In genomic region chr13:82432411-82432810, GRCm38 (mm10) we compare ENCODE assay signal across 31 mouse cellular contexts.
DNase-seq lines count a peak whose midpoint lies in the region; ATAC-seq and TF ChIP-seq lines count a peak whose summit lies in the region.
"Had no signal": no experiment of that assay in that cellular context is flagged by ENCODE, and none has a peak within 500 bp of the region (broad histone marks: within the 10 kb centered on the region; RNA-seq: fewer than 3 reads in every experiment).

No protein-coding gene starts in this region.

- 50% methylated on average over 2 of the region's 2 CpGs for WGBS in limb, embryonic 14.5 days
- 85% methylated on average over 2 of the region's 2 CpGs for WGBS in limb, embryonic 10.5 days
- WGBS in midbrain, embryonic 11.5 days = 71% methylated on average over 2 of the region's 2 CpGs
- WGBS in kidney, embryonic 16.5 days = 69% methylated on average over 2 of the region's 2 CpGs

- ATAC-seq in limb, embryonic 14.5 days (ENCODE audit: low FRiP score, low read depth) = no peak
- ATAC-seq in midbrain, embryonic 11.5 days (ENCODE audit: low FRiP score) = no peak
- ATAC-seq in kidney, embryonic 16.5 days (ENCODE audit: low FRiP score, low TSS enrichment) = no peak
- ATAC-seq: activated CD4-positive, CD25-positive, alpha-beta regulatory T cell, adult 4 months; CD4-positive, CD25-positive, alpha-beta regulatory T cell, adult 4 months; forebrain, embryonic 15.5 days; hindbrain, postnatal 0 days; inflammation-experienced regulatory T-cells, adult 6 months had no signal

- no peak overlapping the region for H3K4me2 ChIP-seq in limb, embryonic 14.5 days (replicated peaks; ENCODE audit: low read depth, low read length, severe bottlenecking)
- no peak overlapping the region for H3K4me2 ChIP-seq in midbrain, embryonic 11.5 days
- H3K4me2 ChIP-seq in kidney, embryonic 16.5 days (replicated peaks; ENCODE audit: low read depth, low read length) = no peak overlapping the region
- H3K4me2 ChIP-seq: embryonic facial prominence, embryonic 12.5 days; forebrain, embryonic 12.5 days; forebrain, embryonic 15.5 days; heart, embryonic 13.5 days; hindbrain, embryonic 14.5 days had no signal

- no peak overlapping the region for H3K27ac ChIP-seq in limb, embryonic 14.5 days (replicated peaks; ENCODE audit: low read depth, low read length)
- no peak overlapping the region for H3K27ac ChIP-seq in limb, embryonic 10.5 days
- H3K27ac ChIP-seq in midbrain, embryonic 11.5 days (ENCODE audit: low read depth, low read length) = no peak overlapping the region
- no peak overlapping the region for H3K27ac ChIP-seq in kidney, embryonic 16.5 days (ENCODE audit: low read length)
- H3K27ac ChIP-seq: embryonic facial prominence, embryonic 12.5 days; forebrain, embryonic 12.5 days; forebrain, embryonic 15.5 days; heart, adult 2 months; heart, embryonic 10.5 days; heart, embryonic 13.5 days; hindbrain, embryonic 14.5 days; hindbrain, postnatal 0 days had no signal

- no peak overlapping the region for H3K9ac ChIP-seq in limb, embryonic 14.5 days (ENCODE audit: low read depth, low read length, severe bottlenecking)
- no peak overlapping the region for H3K9ac ChIP-seq in midbrain, embryonic 11.5 days (ENCODE audit: low read length)
- H3K9ac ChIP-seq in kidney, embryonic 16.5 days (replicated peaks; ENCODE audit: low read length) = no peak overlapping the region
- H3K9ac ChIP-seq: embryonic facial prominence, embryonic 12.5 days; forebrain, embryonic 12.5 days; forebrain, embryonic 15.5 days; heart, embryonic 13.5 days; hindbrain, embryonic 14.5 days had no signal

- TF ChIP-seq POLR2A in limb, embryonic 14.5 days (IDR thresholded peaks at IDR 0.05; ENCODE audit: borderline replicate concordance, extremely low read depth, insufficient read depth, insufficient read length) = no peak

- no peaks in the 10 kb centered on the region for H3K9me3 ChIP-seq in limb, embryonic 14.5 days (ENCODE audit: control insufficient read depth, low read length)
- H3K9me3 ChIP-seq in limb, embryonic 10.5 days (replicated peaks) = no peaks in the 10 kb centered on the region
- H3K9me3 ChIP-seq in midbrain, embryonic 11.5 days (ENCODE audit: control insufficient read depth, low read length) = no peaks in the 10 kb centered on the region
- no peaks in the 10 kb centered on the region for H3K9me3 ChIP-seq in kidney, embryonic 16.5 days (ENCODE audit: low read length)
- H3K9me3 ChIP-seq: embryonic facial prominence, embryonic 12.5 days; forebrain, embryonic 12.5 days; forebrain, embryonic 15.5 days; heart, embryonic 10.5 days; heart, embryonic 13.5 days had no signal

- no peaks in the 10 kb centered on the region for H3K36me3 ChIP-seq in limb, embryonic 14.5 days (ENCODE audit: control insufficient read depth, insufficient read depth, low read length)
- no peaks in the 10 kb centered on the region for H3K36me3 ChIP-seq in limb, embryonic 10.5 days
- H3K36me3 ChIP-seq in midbrain, embryonic 11.5 days (ENCODE audit: control insufficient read depth, insufficient read depth, low read length) = no peaks in the 10 kb centered on the region
- H3K36me3 ChIP-seq in kidney, embryonic 16.5 days (ENCODE audit: insufficient read depth, low read length) = no peaks in the 10 kb centered on the region
- H3K36me3 ChIP-seq: embryonic facial prominence, embryonic 12.5 days; forebrain, embryonic 12.5 days; forebrain, embryonic 15.5 days; heart, embryonic 10.5 days; heart, embryonic 13.5 days had no signal

- H3K4me1 ChIP-seq in limb, embryonic 14.5 days (ENCODE audit: control insufficient read depth, insufficient read depth, low read length) = no peaks in the 10 kb centered on the region
- H3K4me1 ChIP-seq in limb, embryonic 10.5 days = no peaks in the 10 kb centered on the region
- H3K4me1 ChIP-seq in midbrain, embryonic 11.5 days (ENCODE audit: control insufficient read depth, insufficient read depth, low read length) = no peaks in the 10 kb centered on the region
- H3K4me1 ChIP-seq in kidney, embryonic 16.5 days (ENCODE audit: insufficient read depth, low read length) = no peaks in the 10 kb centered on the region
- H3K4me1 ChIP-seq: embryonic facial prominence, embryonic 12.5 days; forebrain, embryonic 12.5 days; forebrain, embryonic 15.5 days; heart, embryonic 10.5 days had no signal

- H3K4me3 ChIP-seq in limb, embryonic 14.5 days (replicated peaks; ENCODE audit: low read length) = no peak overlapping the region
- no peak overlapping the region for H3K4me3 ChIP-seq in limb, embryonic 10.5 days
- no peak overlapping the region for H3K4me3 ChIP-seq in midbrain, embryonic 11.5 days (ENCODE audit: low read depth, low read length)
- H3K4me3 ChIP-seq in kidney, embryonic 16.5 days (ENCODE audit: low read length) = no peak overlapping the region
- H3K4me3 ChIP-seq: embryonic facial prominence, embryonic 12.5 days; erythroblast, embryonic 14.5 days; forebrain, embryonic 12.5 days; forebrain, embryonic 15.5 days; heart, adult 2 months; heart, embryonic 10.5 days; heart, embryonic 13.5 days had no signal

- no peaks in the 10 kb centered on the region for H3K27me3 ChIP-seq in limb, embryonic 14.5 days (ENCODE audit: control insufficient read depth, insufficient read depth, low read length)
- H3K27me3 ChIP-seq in limb, embryonic 10.5 days (ENCODE audit: low read depth, poor library complexity, severe bottlenecking) = no peaks in the 10 kb centered on the region
- H3K27me3 ChIP-seq in midbrain, embryonic 11.5 days (ENCODE audit: control insufficient read depth, insufficient read depth, low read length) = no peaks in the 10 kb centered on the region
- H3K27me3 ChIP-seq in kidney, embryonic 16.5 days (ENCODE audit: insufficient read depth, low read length) = no peaks in the 10 kb centered on the region
- H3K27me3 ChIP-seq: embryonic facial prominence, embryonic 12.5 days; forebrain, embryonic 12.5 days; forebrain, embryonic 15.5 days; heart, embryonic 13.5 days had no signal

- DNase-seq in frontal cortex, adult 2 months (ENCODE audit: extremely low spot score in 1 of 2, low spot score in 1 of 2) = peak; percentile 23 to 35
- no peak for DNase-seq in frontal cortex, postnatal 25 days (ENCODE audit: low spot score in 2 of 2)
- peak; percentile 16 for DNase-seq in limb, embryonic 14.5 days (ENCODE audit: low spot score)
- no peak for DNase-seq in limb, embryonic 10.5 days (ENCODE audit: low spot score)
- peak; percentile 68 for DNase-seq in brain, adult 2 months (ENCODE audit: low read depth, low spot score)
- peak; percentile 6 for DNase-seq in mesoderm, embryonic 11.5 days (ENCODE audit: low read depth, low spot score)
- no peak for DNase-seq in midbrain, embryonic 11.5 days (ENCODE audit: low spot score, missing footprints)
- DNase-seq: adrenal gland, adult 8-10 months; adrenal gland, postnatal 36 days; cerebellum, adult 11 months; cerebellum, adult 2 months; cerebellum, postnatal 10 days; cerebellum, postnatal 36 days; embryo, embryonic 11 days; gastrocnemius, postnatal 10 days; gastrocnemius, postnatal 36 days; heart, adult 2 months; heart, postnatal 14 days; heart, postnatal 4 days had no signal

Comparison
In these comparisons a context has a peak if more than half of its experiments do, and no peak if none do; other contexts are left out.
1. DNase-seq: peak in frontal cortex, adult 2 months (2 of 2), limb, embryonic 14.5 days (single experiment), brain, adult 2 months (single experiment) and mesoderm, embryonic 11.5 days (single experiment); none in frontal cortex, postnatal 25 days (0 of 2), limb, embryonic 10.5 days (single experiment) and midbrain, embryonic 11.5 days (single experiment).